Mouse (Mus musculus) cortical plate, adult 2 months (tissue): ENCODE measurements around the gene Tmem9b.

Source experiments
- CTCF ChIP-seq: fragments of 200-500 bp; IDR thresholded peaks from 2 replicates; pipeline ENCODE4 v1.5.1; 2011; ENCODE audit warnings: mild to moderate bottlenecking, control low read depth, low read length; ENCODE audit not compliant: insufficient read depth; ENCODE audit errors: extremely low read depth
- POLR2A ChIP-seq: fragments of 200-500 bp; IDR thresholded peaks from 2 replicates; pipeline ENCODE4 v1.6.1; 2011; ENCODE audit warnings: mild to moderate bottlenecking, low read length, control low read depth; ENCODE audit not compliant: insufficient read depth; ENCODE audit errors: extremely low read depth

DNA sequence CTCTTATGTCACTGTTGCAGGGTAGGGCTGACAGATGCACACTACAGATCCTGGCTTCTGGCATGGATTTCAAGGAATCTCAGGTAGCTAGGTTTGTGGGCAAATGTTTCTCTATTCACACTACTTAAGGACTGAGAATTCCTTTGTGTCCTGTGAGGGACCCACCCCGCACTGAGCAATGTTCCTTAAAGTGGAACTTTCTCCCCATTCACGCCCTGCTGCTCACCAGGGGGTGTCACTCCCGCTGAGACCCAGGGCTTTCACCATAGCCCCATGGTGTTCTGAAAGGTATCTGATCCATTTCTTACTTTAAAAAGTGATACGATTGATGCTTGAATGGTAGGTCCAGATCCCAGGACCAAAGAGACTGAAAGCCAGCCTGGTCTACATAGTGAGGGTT, 50.0 kb downstream of the Tmem9b start:
- TF ChIP-seq CTCF, result no peak
- no peak for TF ChIP-seq POLR2A
